Mouse (Mus musculus): ENCODE measurements around the gene Gprc5c. TPM values are rescaled to one million over a fixed set of nuclear protein-coding genes. Genes with fewer than 3 reads are reported as not detected.

The Gprc5c gene
- polyA plus RNA-seq, 1 experiment, result 18.2 TPM

- Histone ChIP-seq H3K4me3 (replicated peaks; ENCODE audit: extremely low read depth, low read depth, low read length) (no peak overlapping the region), H3K4me1 (ENCODE audit: control insufficient read depth, insufficient read depth, low read length) (no peaks in the 10 kb centered on the region)
- no peak for TF ChIP-seq CTCF (IDR thresholded peaks at IDR 0.05; ENCODE audit: insufficient read depth, low read length)
- TF ChIP-seq POLR2A (IDR thresholded peaks at IDR 0.05; ENCODE audit: borderline replicate concordance, extremely low read depth, low read depth, low read length), result no peak
- DNase-seq, result no peak
- 12% methylated on average over 7 of the region's 7 CpGs for WGBS
Measured at GRCm38 (mm10) chr11:114914978-114915377, 64.0 kb downstream of the Gprc5c start.

DNA sequence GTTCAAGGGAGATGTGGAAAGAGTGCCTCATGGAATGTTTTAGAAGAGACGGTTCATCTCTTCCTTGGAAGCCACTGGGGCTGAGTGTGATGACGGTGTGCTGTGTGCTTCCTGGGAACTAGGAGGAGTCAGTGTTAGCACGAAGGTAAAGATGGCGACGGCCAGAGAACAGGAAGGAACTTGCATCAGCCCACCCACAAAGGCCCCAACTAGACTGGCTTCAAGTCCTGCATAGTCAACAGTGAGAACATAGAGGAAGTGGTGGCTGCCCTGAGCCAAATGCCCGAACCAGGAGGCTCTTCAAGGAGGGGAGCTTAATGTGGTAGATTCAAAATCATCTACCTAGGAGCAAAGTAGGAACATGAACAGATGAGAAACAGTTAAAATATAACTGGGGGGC, 66.2 kb downstream of the Gprc5c start:
- TF ChIP-seq POLR2A (IDR thresholded peaks at IDR 0.05; ENCODE audit: borderline replicate concordance, extremely low read depth, low read depth, low read length) (no peak), CTCF (IDR thresholded peaks at IDR 0.05; ENCODE audit: insufficient read depth, low read length) (no peak)
- DNase-seq, result no peak
- Histone ChIP-seq H3K4me1 (ENCODE audit: control insufficient read depth, insufficient read depth, low read length) (no peaks in the 10 kb centered on the region), H3K4me3 (replicated peaks; ENCODE audit: extremely low read depth, low read depth, low read length) (no peak overlapping the region)
- 53% methylated on average over 6 of the region's 6 CpGs for WGBS

Other genes with a start within 250 kb of the Gprc5c start
- gene Rpl38, start 182.6 kb upstream of the Gprc5c start, polyA plus RNA-seq (2012; rRNA removed), result 390 and 404 TPM in 2 replicates
- gene Ttyh2, start 175.7 kb upstream of the Gprc5c start, polyA plus RNA-seq (2012; rRNA removed), result 19.0 and 20.8 TPM in 2 replicates
- 10.5 and 13.3 TPM in 2 replicates for gene Dnaic2, start 123.7 kb upstream of the Gprc5c start, polyA plus RNA-seq (2012; rRNA removed)
- 8.9 and 9.2 TPM in 2 replicates for gene Kif19a, start 85.8 kb upstream of the Gprc5c start, polyA plus RNA-seq (2012; rRNA removed)
- 0.54 and 0.59 TPM in 2 replicates for gene Btbd17, start 55.2 kb upstream of the Gprc5c start, polyA plus RNA-seq (2012; rRNA removed)
- not detected in 2 replicates for gene Gpr142, start 52.2 kb upstream of the Gprc5c start, polyA plus RNA-seq (2012; rRNA removed)
- 2.5 and 5.0 TPM in 2 replicates for gene Cd300a, start 38.9 kb downstream of the Gprc5c start, polyA plus RNA-seq (2012; rRNA removed)
- gene Cd300lb, start 83.2 kb downstream of the Gprc5c start, polyA plus RNA-seq (2012; rRNA removed), result 2.4 and 5.4 TPM in 2 replicates
- gene Cd300c, start 118.0 kb downstream of the Gprc5c start, polyA plus RNA-seq (2012; rRNA removed), result 0.68 and 1.2 TPM in 2 replicates
- 2.9 and 5.4 TPM in 2 replicates for gene Cd300ld, start 138.8 kb downstream of the Gprc5c start, polyA plus RNA-seq (2012; rRNA removed)
- gene Cd300c2, start 150.7 kb downstream of the Gprc5c start, polyA plus RNA-seq (2012; rRNA removed), result 15.5 and 24.6 TPM in 2 replicates
- 0.18 and 0.32 TPM in 2 replicates for gene Cd300ld2, start 165.0 kb downstream of the Gprc5c start, polyA plus RNA-seq (2012; rRNA removed)
- gene Cd300ld4, start 175.9 kb downstream of the Gprc5c start, polyA plus RNA-seq (2012; rRNA removed), result 0.43 and 0.77 TPM in 2 replicates
- gene Cd300ld5, start 186.6 kb downstream of the Gprc5c start, polyA plus RNA-seq (2012; rRNA removed), result 2.2 and 2.3 TPM in 2 replicates
- 18.6 and 25.0 TPM in 2 replicates for gene Cd300ld3, start 197.3 kb downstream of the Gprc5c start, polyA plus RNA-seq (2012; rRNA removed)
- gene Cd300e, start 211.0 kb downstream of the Gprc5c start, polyA plus RNA-seq (2012; rRNA removed), result 2.1 and 2.6 TPM in 2 replicates
- gene Rab37, start 240.3 kb downstream of the Gprc5c start, polyA plus RNA-seq (2012; rRNA removed), result 0.58 and 1.1 TPM in 2 replicates

Measured in lung, adult 2 months (tissue).